Mouse (Mus musculus) G1E (cell line): ENCODE measurements around the gene Ralgapa2.

Experiments used
- CTCF ChIP-seq: IDR thresholded peaks from 2 replicates; pipeline ENCODE4 v1.5.1; 2012; ENCODE audit warnings: low read depth, low read length, inconsistent platforms, mixed read lengths
- GATA1 ChIP-seq: IDR thresholded peaks from 2 replicates; pipeline ENCODE4 v1.6.1; 2012; ENCODE audit warnings: borderline replicate concordance, low read length, inconsistent platforms, mixed read lengths

DNA sequence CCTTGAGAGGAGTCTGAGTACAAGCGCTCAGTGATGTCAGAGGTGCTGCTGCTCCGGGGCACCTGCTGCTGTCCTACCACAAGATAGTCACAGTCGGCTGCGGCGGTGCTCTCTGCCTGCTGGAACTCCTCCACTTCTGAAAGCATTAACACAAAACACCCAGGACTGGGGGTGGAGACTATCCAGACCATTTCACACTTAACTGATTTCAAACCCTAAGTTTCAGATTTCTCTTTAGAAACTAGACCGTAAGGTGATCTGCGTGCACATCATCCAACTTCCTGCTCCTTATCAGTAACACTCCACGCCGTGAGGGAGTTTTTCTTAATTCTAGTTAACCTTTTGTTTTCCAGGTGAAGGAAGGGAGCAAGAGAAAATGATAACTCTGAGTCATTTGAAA, 99.4 kb downstream of the Ralgapa2 start:
- TF ChIP-seq CTCF (no peak), GATA1 (no peak)
